Mouse (Mus musculus) MEL (cell line): ENCODE results near the gene Rph3al.

ENCODE experiments used
- CTCF ChIP-seq, 3 experiments: IDR thresholded peaks in 2 of 3; conservative IDR thresholded peaks in 1 of 3; 2 replicates each; pipeline ENCODE4 v1.5.1; 2011 to 2012; ENCODE audit warnings: low read length in 3 of 3, low read depth in 2 of 3, mild to moderate bottlenecking in 2 of 3, improper control_type of control experiment in 1 of 3, inconsistent platforms in 1 of 3, mixed read lengths in 1 of 3, moderate library complexity in 1 of 3; ENCODE audit not compliant: control insufficient read depth in 1 of 3, insufficient read depth in 1 of 3, poor library complexity in 1 of 3, severe bottlenecking in 1 of 3
- ELF1 ChIP-seq: IDR thresholded peaks from 2 replicates; pipeline ENCODE4 v1.6.1; 2014; ENCODE audit warnings: low read depth, mild to moderate bottlenecking, inconsistent platforms, low read length, improper control_type of control experiment, moderate library complexity
- EP300 ChIP-seq, 2 experiments: IDR thresholded peaks; 2 replicates each; pipeline ENCODE4 v1.6.1; 2011; ENCODE audit warnings: improper control_type of control experiment in 2 of 2, low read length in 2 of 2, low read depth in 1 of 2, mild to moderate bottlenecking in 1 of 2
- JUND ChIP-seq: IDR thresholded peaks from 2 replicates; pipeline ENCODE4 v1.6.1; 2011; ENCODE audit warnings: low read depth, mild to moderate bottlenecking, improper control_type of control experiment, low read length
- MAX ChIP-seq: IDR thresholded peaks from 2 replicates; pipeline ENCODE4 v1.6.1; 2011; ENCODE audit warnings: low read length, improper control_type of control experiment
- MAZ ChIP-seq: IDR thresholded peaks from 2 replicates; pipeline ENCODE4 v1.6.1; 2012; ENCODE audit warnings: low read depth, mild to moderate bottlenecking, inconsistent platforms, low read length, improper control_type of control experiment
- NELFE ChIP-seq: IDR thresholded peaks from 2 replicates; pipeline ENCODE4 v1.6.1; 2011; ENCODE audit warnings: low read depth, low read length, improper control_type of control experiment
- POLR2A ChIP-seq, 2 experiments: IDR thresholded peaks; 2 replicates each; pipeline ENCODE4 v1.6.1; 2011 to 2012; ENCODE audit warnings: low read length in 2 of 2, mild to moderate bottlenecking in 2 of 2, control low read depth in 1 of 2, improper control_type of control experiment in 1 of 2, low read depth in 1 of 2, moderate library complexity in 1 of 2; ENCODE audit not compliant: control insufficient read depth in 1 of 2, insufficient read depth in 1 of 2, poor library complexity in 1 of 2
- TBP ChIP-seq: IDR thresholded peaks from 2 replicates; pipeline ENCODE4 v1.8.0; 2011; ENCODE audit warnings: low read depth, low read length, improper control_type of control experiment

- TF ChIP-seq JUND (no peak), CTCF (IDR thresholded peaks at IDR 0.05 in 2 of 3, conservative IDR thresholded peaks at IDR 0.05 in 1 of 3; ENCODE audit: control insufficient read depth in 1 of 3, insufficient read depth in 1 of 3, low read depth in 2 of 3, low read length in 3 of 3, poor library complexity in 1 of 3, severe bottlenecking in 1 of 3) (no peak), MAZ (no peak), POLR2A (IDR thresholded peaks at IDR 0.05; ENCODE audit: control insufficient read depth in 1 of 2, insufficient read depth in 1 of 2, low read depth in 1 of 2, low read length in 2 of 2, poor library complexity in 1 of 2) (no peak), MAX (no peak), EP300 (IDR thresholded peaks at IDR 0.05; ENCODE audit: low read depth in 1 of 2, low read length in 2 of 2) (no peak), NELFE (no peak), TBP (no peak), ELF1 (no peak)
Measured at GRCm38 (mm10) chr11:75861213-75861612, 77.0 kb downstream of the Rph3al start.
